Mouse (Mus musculus): Measurements from ENCODE around the gene Lrrtm3. TPM values are rescaled to one million over a fixed set of nuclear protein-coding genes. Genes with fewer than 3 reads are reported as not detected.
A peak's percentile ranks its signal among the peaks of the same experiment; 100 is the strongest.

The Lrrtm3 gene
- polyA plus RNA-seq, 1 experiment from 2014 or later, result 21.0 TPM

- 19% methylated on average over 6 of the region's 7 CpGs for WGBS
- H3K9ac ChIP-seq, result no peak overlapping the region
- no peaks in the 10 kb centered on the region for H3K9me3 ChIP-seq
- no peak overlapping the region for H3K4me3 ChIP-seq
- no peaks in the 10 kb centered on the region for H3K36me3 ChIP-seq
- H3K27me3 ChIP-seq, result no peaks in the 10 kb centered on the region
- peak overlapping the region; percentile 46; the same call in 1 of the 2 replicates for H3K27ac ChIP-seq (replicated peaks)
- H3K4me1 ChIP-seq (replicated peaks), result peaks cover 10% of the 10 kb centered on the region
- ATAC-seq (ENCODE audit: low read depth), result peak; percentile 56; the same call in 1 of the 2 replicates
- H3K4me2 ChIP-seq, result no peak overlapping the region
Observed at GRCm38 (mm10) chr10:63954308-63954930, 135.7 kb downstream of the Lrrtm3 start.

- no peak for ATAC-seq (ENCODE audit: low read depth)
- no peak overlapping the region for H3K4me3 ChIP-seq
- H3K9me3 ChIP-seq, result no peaks in the 10 kb centered on the region
- H3K9ac ChIP-seq, result no peak overlapping the region
- H3K36me3 ChIP-seq, result no peaks in the 10 kb centered on the region
- no peaks in the 10 kb centered on the region for H3K27me3 ChIP-seq
- 87% methylated on average over 1 of the region's 1 CpGs for WGBS
- peaks cover 11% of the 10 kb centered on the region for H3K4me1 ChIP-seq (replicated peaks)
- H3K27ac ChIP-seq (replicated peaks), result no peak overlapping the region
- H3K4me2 ChIP-seq, result no peak overlapping the region
Observed at GRCm38 (mm10) chr10:63951481-63951880, 138.6 kb downstream of the Lrrtm3 start.

- no peak overlapping the region for H3K9ac ChIP-seq
- ATAC-seq (ENCODE audit: low read depth), result no peak
- peaks cover 17% of the 10 kb centered on the region for H3K4me1 ChIP-seq (replicated peaks)
- H3K36me3 ChIP-seq, result no peaks in the 10 kb centered on the region
- H3K9me3 ChIP-seq, result no peaks in the 10 kb centered on the region
- 50% methylated on average over 8 of the region's 8 CpGs for WGBS
- H3K27ac ChIP-seq (replicated peaks), result no peak overlapping the region
- no peak overlapping the region for H3K4me3 ChIP-seq
- H3K4me2 ChIP-seq, result no peak overlapping the region
- H3K27me3 ChIP-seq, result no peaks in the 10 kb centered on the region
Observed at GRCm38 (mm10) chr10:63950867-63951266, 139.2 kb downstream of the Lrrtm3 start.

- WGBS, result 77% methylated on average over 4 of the region's 4 CpGs
- no peak for ATAC-seq (ENCODE audit: low read depth)
Observed at GRCm38 (mm10) chr10:63947266-63947665, 142.8 kb downstream of the Lrrtm3 start.

GRCm38 (mm10) chr10:63945534-63945933 is 144.5 kb downstream of the Lrrtm3 start:
- Histone ChIP-seq H3K4me3 (no peak overlapping the region), H3K4me1 (replicated peaks) (peaks cover 18% of the 10 kb centered on the region), H3K27me3 (no peaks in the 10 kb centered on the region), H3K27ac (replicated peaks) (no peak overlapping the region), H3K36me3 (no peaks in the 10 kb centered on the region), H3K9me3 (no peaks in the 10 kb centered on the region), H3K4me2 (no peak overlapping the region), H3K9ac (no peak overlapping the region)
- ATAC-seq (ENCODE audit: low read depth), result no peak
- 20% methylated on average over 3 of the region's 3 CpGs for WGBS

More at GRCm38 (mm10) chr10:63947266-63947665, 142.8 kb downstream of the Lrrtm3 start:
- Histone ChIP-seq H3K4me2 (no peak overlapping the region), H3K36me3 (no peaks in the 10 kb centered on the region), H3K9ac (no peak overlapping the region), H3K9me3 (no peaks in the 10 kb centered on the region), H3K27ac (replicated peaks) (no peak overlapping the region), H3K27me3 (no peaks in the 10 kb centered on the region), H3K4me1 (replicated peaks) (peaks cover 18% of the 10 kb centered on the region), H3K4me3 (no peak overlapping the region)

- 70% methylated on average over 5 of the region's 5 CpGs for WGBS
- Histone ChIP-seq H3K9me3 (no peaks in the 10 kb centered on the region), H3K4me2 (no peak overlapping the region), H3K4me1 (replicated peaks) (no peaks in the 10 kb centered on the region), H3K9ac (no peak overlapping the region), H3K27ac (replicated peaks) (no peak overlapping the region), H3K27me3 (no peaks in the 10 kb centered on the region), H3K36me3 (no peaks in the 10 kb centered on the region), H3K4me3 (no peak overlapping the region)
- no peak for ATAC-seq (ENCODE audit: low read depth)
Observed at GRCm38 (mm10) chr10:63933946-63934345, 156.1 kb downstream of the Lrrtm3 start.

- no peak for ATAC-seq (ENCODE audit: low read depth)
- no peak within 1 kb of the TSS for H3K27ac ChIP-seq (replicated peaks)
- H3K27me3 ChIP-seq, result no peaks in the 10 kb centered on the region
- no peaks in the 10 kb centered on the region for H3K36me3 ChIP-seq
- H3K4me2 ChIP-seq, result no peak within 1 kb of the TSS
- no peaks in the 10 kb centered on the region for H3K4me1 ChIP-seq (replicated peaks)
- H3K9me3 ChIP-seq, result no peaks in the 10 kb centered on the region
- no peak within 1 kb of the TSS for H3K9ac ChIP-seq
- no peak within 1 kb of the TSS for H3K4me3 ChIP-seq
Observed at GRCm38 (mm10) chr10:63927334-63927733, 162.7 kb downstream of the Lrrtm3 start, which contains the start of gene Gm10118. TSS of gene Gm10118 (minus strand) at chr10:63927434.

GRCm38 (mm10) chr10:63908878-63909277 is 181.2 kb downstream of the Lrrtm3 start:
- H3K27me3 ChIP-seq, result no peaks in the 10 kb centered on the region
- H3K4me3 ChIP-seq, result no peak overlapping the region
- H3K9me3 ChIP-seq, result no peaks in the 10 kb centered on the region
- H3K9ac ChIP-seq, result no peak overlapping the region
- H3K4me2 ChIP-seq, result no peak overlapping the region
- no peaks in the 10 kb centered on the region for H3K4me1 ChIP-seq (replicated peaks)
- H3K36me3 ChIP-seq, result no peaks in the 10 kb centered on the region
- H3K27ac ChIP-seq (replicated peaks), result no peak overlapping the region
- no peak for ATAC-seq (ENCODE audit: low read depth)

- Histone ChIP-seq H3K27ac (replicated peaks) (no peak overlapping the region), H3K4me2 (no peak overlapping the region), H3K4me3 (no peak overlapping the region), H3K27me3 (no peaks in the 10 kb centered on the region), H3K4me1 (replicated peaks) (no peaks in the 10 kb centered on the region), H3K36me3 (no peaks in the 10 kb centered on the region), H3K9ac (no peak overlapping the region), H3K9me3 (no peaks in the 10 kb centered on the region)
- ATAC-seq (ENCODE audit: low read depth), result no peak
Observed at GRCm38 (mm10) chr10:63899891-63900290, 190.2 kb downstream of the Lrrtm3 start.

- Histone ChIP-seq H3K9me3 (no peaks in the 10 kb centered on the region), H3K4me3 (no peak overlapping the region), H3K36me3 (no peaks in the 10 kb centered on the region), H3K27me3 (no peaks in the 10 kb centered on the region), H3K4me1 (replicated peaks) (no peaks in the 10 kb centered on the region), H3K4me2 (no peak overlapping the region), H3K27ac (replicated peaks) (no peak overlapping the region), H3K9ac (no peak overlapping the region)
- no peak for ATAC-seq (ENCODE audit: low read depth)
- 90% methylated on average over 5 of the region's 5 CpGs for WGBS
Observed at GRCm38 (mm10) chr10:63894612-63895011, 195.5 kb downstream of the Lrrtm3 start.

- ATAC-seq (ENCODE audit: low read depth), result no peak
- Histone ChIP-seq H3K4me2 (no peak overlapping the region), H3K4me1 (replicated peaks) (no peaks in the 10 kb centered on the region), H3K36me3 (no peaks in the 10 kb centered on the region), H3K9me3 (no peaks in the 10 kb centered on the region; the same call in 1 of the 2 replicates), H3K27ac (replicated peaks) (no peak overlapping the region), H3K27me3 (no peaks in the 10 kb centered on the region), H3K4me3 (no peak overlapping the region), H3K9ac (no peak overlapping the region)
- 84% methylated on average over 23 of the region's 23 CpGs for WGBS
Observed at GRCm38 (mm10) chr10:63886449-63887088, 203.5 kb downstream of the Lrrtm3 start.

- ATAC-seq (ENCODE audit: low read depth), result no peak
- Histone ChIP-seq H3K4me1 (replicated peaks) (no peaks in the 10 kb centered on the region), H3K27ac (replicated peaks) (no peak overlapping the region), H3K27me3 (no peaks in the 10 kb centered on the region), H3K4me2 (no peak overlapping the region), H3K4me3 (no peak overlapping the region), H3K9me3 (no peaks in the 10 kb centered on the region), H3K36me3 (no peaks in the 10 kb centered on the region), H3K9ac (no peak overlapping the region)
- 58% methylated on average over 5 of the region's 5 CpGs for WGBS
Observed at GRCm38 (mm10) chr10:63880462-63880903, 209.6 kb downstream of the Lrrtm3 start.
